Mouse (Mus musculus) kidney, adult 2 months (tissue): Measurements from ENCODE around the gene Emd. TPM values are rescaled to one million over a fixed set of nuclear protein-coding genes. Genes with fewer than 3 reads are reported as not detected.

ENCODE experiments used
- DNase-seq: peaks from one replicate; pipeline ENCODE4 v3.0.0; 2021
- H3K27ac ChIP-seq: fragments of 200-500 bp; 2 replicates; pipeline ENCODE4 v1.5.1; 2012; ENCODE audit warnings: low read depth, low read length, control low read depth, inconsistent platforms; ENCODE audit not compliant: insufficient read depth
- H3K27me3 ChIP-seq: fragments of 200-500 bp; replicated peaks from 2 replicates; pipeline ENCODE4 v1.6.1; 2012; ENCODE audit warnings: mild to moderate bottlenecking, moderate library complexity, low read length, inconsistent platforms; ENCODE audit not compliant: control insufficient read depth, insufficient read depth
- H3K36me3 ChIP-seq: fragments of 200-500 bp; 2 replicates; pipeline ENCODE4 v1.6.1; 2012; ENCODE audit warnings: mild to moderate bottlenecking, moderate library complexity, low read length, inconsistent platforms; ENCODE audit not compliant: control insufficient read depth, insufficient read depth
- H3K4me1 ChIP-seq: fragments of 200-500 bp; 2 replicates; pipeline ENCODE4 v1.6.1; 2011; ENCODE audit warnings: low read length; ENCODE audit not compliant: control insufficient read depth, insufficient read depth
- H3K4me3 ChIP-seq: fragments of 200-500 bp; 2 replicates; pipeline ENCODE4 v1.5.1; 2011; ENCODE audit warnings: mild to moderate bottlenecking, low read depth, low read length, control low read depth; ENCODE audit not compliant: insufficient read depth
- CTCF ChIP-seq: fragments of 200-500 bp; conservative IDR thresholded peaks from 2 replicates; pipeline ENCODE4 v1.5.1; 2011; ENCODE audit warnings: low read depth, mild to moderate bottlenecking, control low read depth, low read length, moderate library complexity, mixed read lengths; ENCODE audit not compliant: insufficient read depth, insufficient read length
- POLR2A ChIP-seq: fragments of 200-500 bp; IDR thresholded peaks from one replicate; pipeline ENCODE4 v1.6.1; 2011; ENCODE audit warnings: low read depth, low read length, control low read depth
- WGBS: fragments of 180-500 bp; shearing (Covaris S2); methylation state at CpG from one replicate; pipeline ENCODE4 v1.1.7; 2018; 5-methylcytosine and 5-hydroxymethylcytosine counted together
- polyA plus RNA-seq: library from polyadenylated mRNA; depleted of rRNA; stranded (reverse); fragments of >200 nt; gene quantifications from 2 replicates; pipeline ENCODE4 v1.2.3, GENCODE M21; 2012

Gene Emd
- polyA plus RNA-seq, 1 experiment, result 45.2 TPM

DNA sequence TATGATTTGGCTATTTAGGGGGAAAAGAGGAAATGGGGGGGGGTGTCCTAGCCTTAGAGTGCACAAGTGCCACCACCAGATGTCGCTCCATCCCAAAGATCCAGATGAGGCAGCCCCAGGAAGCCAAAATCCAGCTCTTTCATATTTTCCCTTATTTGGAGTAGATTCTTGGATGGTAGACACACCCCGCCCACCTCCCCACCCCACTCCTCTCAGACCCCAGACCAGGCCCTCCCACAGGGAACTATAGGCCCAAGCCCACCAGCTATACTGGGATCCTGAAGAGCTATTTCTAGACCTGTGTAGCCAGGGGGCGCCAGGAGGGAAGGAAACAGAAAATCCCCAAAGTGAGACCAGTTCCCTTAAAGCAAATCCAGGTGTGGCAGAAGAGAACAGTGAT is 5.8 kb upstream of the Emd start:
- 3% methylated on average over 3 of the region's 3 CpGs for WGBS
- Histone ChIP-seq H3K4me1 (peaks cover 3% of the 10 kb centered on the region), H3K27me3 (no peaks in the 10 kb centered on the region), H3K4me3 (peak overlapping the region; percentile 59), H3K36me3 (no peaks in the 10 kb centered on the region), H3K27ac (peak overlapping the region; percentile 15; the same call in 1 of the 2 replicates)
- TF ChIP-seq CTCF, result peak; percentile 59
- TF ChIP-seq POLR2A, result no peak
- DNase-seq, result peak; percentile 63

DNA sequence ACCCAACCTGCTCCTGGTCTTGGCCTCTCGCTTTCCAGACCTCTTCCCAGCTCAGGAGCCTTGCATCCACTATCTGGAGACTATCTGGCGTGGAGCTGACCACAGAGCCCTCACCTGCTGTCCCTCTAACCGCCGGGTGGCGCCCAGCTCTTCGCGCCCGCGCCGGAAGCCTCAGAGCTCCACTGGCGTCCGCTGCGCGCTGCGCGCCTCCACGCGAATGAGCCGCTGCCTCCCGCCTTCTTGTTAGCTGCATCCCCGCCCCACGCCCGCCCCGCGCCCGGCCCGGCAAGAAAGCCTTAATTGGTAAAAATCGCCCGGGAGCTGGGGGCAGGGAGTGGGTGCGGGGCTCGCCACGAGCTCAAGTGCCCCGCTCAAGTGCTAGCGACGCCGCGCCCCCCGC is 4.9 kb upstream of the Emd start, which contains the start of gene Flna:
TSS of gene Flna (minus strand) at position 206 of the 400 bp plus-strand sequence.
- no peaks in the 10 kb centered on the region for H3K36me3 ChIP-seq
- no peaks in the 10 kb centered on the region for H3K27me3 ChIP-seq
- DNase-seq, result peak; percentile 72
- H3K4me3 ChIP-seq, result peak within 1 kb of the TSS; percentile 59
- WGBS, result 1% methylated on average over 27 of the region's 38 CpGs
- TF ChIP-seq POLR2A, result no peak
- TF ChIP-seq CTCF, result peak; percentile 37
- H3K27ac ChIP-seq, result peak within 1 kb of the TSS; percentile 20; the same call in 1 of the 2 replicates
- peaks cover 3% of the 10 kb centered on the region for H3K4me1 ChIP-seq

GRCm38 (mm10) chrX:74254888-74255565 is 540 bp downstream of the Emd start:
- peaks cover 4% of the 10 kb centered on the region; the same call in 1 of the 2 replicates for H3K4me1 ChIP-seq
- no peaks in the 10 kb centered on the region for H3K36me3 ChIP-seq
- 3% methylated on average over 31 of the region's 31 CpGs for WGBS
- H3K27me3 ChIP-seq, result no peaks in the 10 kb centered on the region
- H3K27ac ChIP-seq, result peak overlapping the region; percentile 66
- TF ChIP-seq POLR2A (no peak), CTCF (no peak)
- no peak for DNase-seq
- peak overlapping the region; percentile 81 for H3K4me3 ChIP-seq

DNA sequence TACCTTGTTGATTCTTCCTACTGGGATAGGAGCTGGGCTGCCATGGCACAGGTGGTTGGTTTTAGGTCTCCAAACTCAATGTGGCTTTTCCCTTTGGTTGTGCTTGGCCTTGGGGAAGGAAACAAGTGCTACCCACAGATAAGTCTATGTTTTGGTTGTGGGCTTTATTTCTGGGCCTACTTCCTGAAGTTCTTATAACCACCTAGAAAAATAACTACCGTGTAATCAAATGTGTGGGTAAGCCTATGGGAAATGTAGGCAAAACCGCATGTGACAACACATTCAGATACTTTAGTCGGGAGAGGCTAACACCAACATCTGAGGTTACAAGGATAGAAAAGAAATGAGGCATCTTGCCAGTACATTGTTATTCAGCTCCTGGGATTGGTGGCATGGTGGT is 3.3 kb downstream of the Emd start:
- DNase-seq, result no peak
- 92% methylated on average over 3 of the region's 3 CpGs for WGBS
- H3K36me3 ChIP-seq, result no peaks in the 10 kb centered on the region
- H3K4me3 ChIP-seq, result no peak overlapping the region
- H3K4me1 ChIP-seq, result peaks cover 4% of the 10 kb centered on the region; the same call in 1 of the 2 replicates
- no peak for TF ChIP-seq CTCF
- no peak for TF ChIP-seq POLR2A
- H3K27me3 ChIP-seq, result no peaks in the 10 kb centered on the region
- no peak overlapping the region for H3K27ac ChIP-seq

GRCm38 (mm10) chrX:74269736-74270061 is 15.2 kb downstream of the Emd start:
- Histone ChIP-seq H3K27ac (peak overlapping the region; percentile 96), H3K4me3 (peak overlapping the region; percentile 70), H3K27me3 (no peaks in the 10 kb centered on the region), H3K36me3 (no peaks in the 10 kb centered on the region; the same call in 1 of the 2 replicates), H3K4me1 (peaks cover 3% of the 10 kb centered on the region; the same call in 1 of the 2 replicates)
- TF ChIP-seq POLR2A, result no peak
- TF ChIP-seq CTCF, result no peak
- no peak for DNase-seq
- WGBS, result 6% methylated on average over 3 of the region's 3 CpGs

- peak; percentile 97 for DNase-seq
- Histone ChIP-seq H3K4me1 (peaks cover 3% of the 10 kb centered on the region; the same call in 1 of the 2 replicates), H3K27me3 (no peaks in the 10 kb centered on the region), H3K4me3 (peak within 1 kb of the TSS; percentile 88), H3K36me3 (no peaks in the 10 kb centered on the region; the same call in 1 of the 2 replicates), H3K27ac (peak within 1 kb of the TSS; percentile 100)
- under 1% methylated on average over 42 of the region's 42 CpGs for WGBS
- 0 out of 2 replicates have a peak, but pooled peaks have one; percentile 11 for TF ChIP-seq CTCF
- TF ChIP-seq POLR2A, result peak; percentile 97
Observed at GRCm38 (mm10) chrX:74270062-74270901, 15.8 kb downstream of the Emd start, which contains the start of gene Rpl10. Gene Rpl10, plus strand, starts transcription at chrX:74270812.
